Mouse (Mus musculus) ES-Bruce4 (cell line): ENCODE results near the gene 1700030K09Rik. TPM values are rescaled to one million over a fixed set of nuclear protein-coding genes. Genes with fewer than 3 reads are reported as not detected.

ENCODE experiments used
- H3K27ac ChIP-seq: 2 replicates; pipeline ENCODE4 v1.5.1; 2012; ENCODE audit warnings: low read length, inconsistent platforms; ENCODE audit not compliant: insufficient read depth
- H3K27me3 ChIP-seq: 2 replicates; pipeline ENCODE4 v1.6.1; 2012; ENCODE audit warnings: mild to moderate bottlenecking, low read length, inconsistent platforms; ENCODE audit not compliant: control insufficient read depth, poor library complexity, insufficient read depth, severe bottlenecking
- H3K36me3 ChIP-seq: 2 replicates; pipeline ENCODE4 v1.6.1; 2012; ENCODE audit warnings: inconsistent platforms, mild to moderate bottlenecking, low read length, moderate library complexity; ENCODE audit not compliant: control insufficient read depth, poor library complexity, insufficient read depth, severe bottlenecking
- H3K4me1 ChIP-seq: one replicate; pipeline ENCODE4 v1.8.1; 2011; ENCODE audit warnings: low read length; ENCODE audit not compliant: control insufficient read depth, insufficient read depth
- H3K4me3 ChIP-seq: 2 replicates; pipeline ENCODE4 v1.5.1; 2011; ENCODE audit warnings: low read depth, mild to moderate bottlenecking, low read length
- H3K9ac ChIP-seq: 2 replicates; pipeline ENCODE4 v1.6.1; 2012; ENCODE audit warnings: low read depth, mild to moderate bottlenecking, inconsistent platforms; ENCODE audit not compliant: poor library complexity, severe bottlenecking
- H3K9me3 ChIP-seq: replicated peaks from 2 replicates; pipeline ENCODE4 v1.6.1; 2012; ENCODE audit warnings: mild to moderate bottlenecking, low read length, inconsistent platforms; ENCODE audit not compliant: control insufficient read depth, poor library complexity, insufficient read depth, severe bottlenecking
- CTCF ChIP-seq: IDR thresholded peaks from one replicate; pipeline ENCODE4 v1.8.1; 2011; ENCODE audit warnings: low read depth, low read length
- EP300 ChIP-seq: IDR thresholded peaks from 2 replicates; pipeline ENCODE4 v1.6.1; 2011; ENCODE audit warnings: low read depth, low read length; ENCODE audit not compliant: insufficient read depth
- POLR2A ChIP-seq: IDR thresholded peaks from one replicate; pipeline ENCODE4 v1.8.1; 2011; ENCODE audit warnings: low read length; ENCODE audit not compliant: insufficient read depth
- polyA plus RNA-seq: library from polyadenylated mRNA; stranded (reverse); fragments of >200 nt; gene quantifications from 2 replicates; pipeline ENCODE4 v1.2.4, GENCODE M21; 2011; ENCODE audit warnings: low read depth; ENCODE audit not compliant: missing spikeins, insufficient read depth, insufficient read length

1700030K09Rik gene
- polyA plus RNA-seq, 1 experiment, result 5.8 TPM

- no peak for TF ChIP-seq EP300
- Histone ChIP-seq H3K4me3 (no peak overlapping the region), H3K9ac (no peak overlapping the region), H3K27ac (no peak overlapping the region), H3K27me3 (no peaks in the 10 kb centered on the region), H3K9me3 (no peaks in the 10 kb centered on the region), H3K4me1 (no peaks in the 10 kb centered on the region), H3K36me3 (peaks cover 81% of the 10 kb centered on the region)
Observed at GRCm38 (mm10) chr8:72469984-72470383, 26.3 kb downstream of the 1700030K09Rik start.

GRCm38 (mm10) chr8:72470684-72471083 is 27.0 kb downstream of the 1700030K09Rik start:
- H3K9me3 ChIP-seq, result no peaks in the 10 kb centered on the region
- no peak overlapping the region for H3K27ac ChIP-seq
- no peaks in the 10 kb centered on the region for H3K27me3 ChIP-seq
- no peak overlapping the region for H3K4me3 ChIP-seq
- peaks cover 74% of the 10 kb centered on the region for H3K36me3 ChIP-seq
- TF ChIP-seq CTCF (no peak), POLR2A (no peak), EP300 (no peak)
- H3K9ac ChIP-seq, result no peak overlapping the region
- H3K4me1 ChIP-seq, result no peaks in the 10 kb centered on the region

- Histone ChIP-seq H3K9me3 (peaks cover 5% of the 10 kb centered on the region; the same call in 1 of the 2 replicates), H3K27me3 (no peaks in the 10 kb centered on the region), H3K4me1 (no peaks in the 10 kb centered on the region), H3K9ac (peak within 1 kb of the TSS; percentile 84), H3K27ac (peak within 1 kb of the TSS; percentile 72), H3K36me3 (peaks cover 39% of the 10 kb centered on the region), H3K4me3 (peak within 1 kb of the TSS; percentile 80)
- peak; percentile 74 for TF ChIP-seq POLR2A
- no peak for TF ChIP-seq CTCF
- 0 out of 2 replicates have a peak, but pooled peaks have one; percentile 34 for TF ChIP-seq EP300
Observed at GRCm38 (mm10) chr8:72474826-72475546, 31.3 kb downstream of the 1700030K09Rik start, which contains the start of gene Cherp. Gene Cherp (minus strand): TSS chr8:72475226.

- TF ChIP-seq POLR2A, result no peak
- TF ChIP-seq CTCF, result peak; percentile 6
- TF ChIP-seq EP300, result no peak
- H3K27me3 ChIP-seq, result no peaks in the 10 kb centered on the region
- no peak overlapping the region for H3K4me3 ChIP-seq
- H3K9me3 ChIP-seq, result no peaks in the 10 kb centered on the region
- no peaks in the 10 kb centered on the region for H3K4me1 ChIP-seq
- peaks cover 34% of the 10 kb centered on the region for H3K36me3 ChIP-seq
- no peak overlapping the region for H3K9ac ChIP-seq
- H3K27ac ChIP-seq, result no peak overlapping the region
Observed at GRCm38 (mm10) chr8:72485456-72486199, 41.9 kb downstream of the 1700030K09Rik start.

GRCm38 (mm10) chr8:72487014-72487413 is 43.3 kb downstream of the 1700030K09Rik start:
- H3K9ac ChIP-seq, result no peak overlapping the region
- H3K27me3 ChIP-seq, result no peaks in the 10 kb centered on the region
- no peak overlapping the region for H3K4me3 ChIP-seq
- no peaks in the 10 kb centered on the region for H3K4me1 ChIP-seq
- peaks cover 34% of the 10 kb centered on the region for H3K36me3 ChIP-seq
- no peak overlapping the region for H3K27ac ChIP-seq
- TF ChIP-seq CTCF (no peak), POLR2A (no peak), EP300 (no peak)
- no peaks in the 10 kb centered on the region for H3K9me3 ChIP-seq

GRCm38 (mm10) chr8:72491017-72491416 is 47.3 kb downstream of the 1700030K09Rik start:
- no peak for TF ChIP-seq EP300
- TF ChIP-seq CTCF, result no peak
- no peak for TF ChIP-seq POLR2A
- H3K27ac ChIP-seq, result no peak overlapping the region
- peaks cover 30% of the 10 kb centered on the region for H3K36me3 ChIP-seq
- H3K27me3 ChIP-seq, result no peaks in the 10 kb centered on the region
- H3K4me1 ChIP-seq, result peaks cover 2% of the 10 kb centered on the region
- H3K9ac ChIP-seq, result peak overlapping the region; percentile 87
- H3K9me3 ChIP-seq, result no peaks in the 10 kb centered on the region
- no peak overlapping the region for H3K4me3 ChIP-seq
